Mouse (Mus musculus): ENCODE data around the gene Abcg8. TPM values are rescaled to one million over a fixed set of nuclear protein-coding genes. Genes with fewer than 3 reads are reported as not detected.

Abcg8 gene
- total RNA-seq, 2 experiments from 2014 or later, result not detected

GRCm38 (mm10) chr17:84698727-84699126, 22.6 kb downstream of the Abcg8 start:
- peak; percentile 84 for ATAC-seq (replicated peaks; ENCODE audit: low FRiP score, poor library complexity, severe bottlenecking)

- no peak for ATAC-seq (replicated peaks; ENCODE audit: low FRiP score, poor library complexity, severe bottlenecking)
These were observed 31.3 kb downstream of the Abcg8 start for GRCm38 (mm10) chr17:84707407-84707806.

- ATAC-seq (replicated peaks; ENCODE audit: low FRiP score, poor library complexity, severe bottlenecking), result no peak
These were observed 32.7 kb downstream of the Abcg8 start for GRCm38 (mm10) chr17:84708818-84709217.

DNA sequence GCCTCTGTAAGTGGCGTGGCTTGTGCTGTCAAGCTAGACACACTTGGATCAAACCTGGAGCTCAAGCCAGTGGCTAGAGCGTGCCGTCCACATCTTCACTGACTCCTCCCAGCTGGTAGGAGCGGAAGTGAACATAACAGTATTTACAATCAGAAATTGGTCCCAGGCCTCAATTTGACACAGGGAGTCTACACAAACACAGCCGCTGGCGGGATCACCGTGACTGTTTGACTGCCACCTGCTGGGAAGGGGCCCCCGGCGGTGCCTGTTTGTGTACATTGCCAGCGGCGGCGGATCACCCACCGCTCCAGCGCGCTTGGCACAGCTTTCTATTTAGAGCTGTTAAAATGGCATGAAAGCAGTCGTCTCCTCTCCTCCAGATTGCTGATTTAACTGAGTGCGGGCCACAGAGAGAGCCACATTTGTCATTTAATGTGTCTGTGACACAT, 33.3 kb downstream of the Abcg8 start:
- ATAC-seq (replicated peaks; ENCODE audit: low FRiP score, poor library complexity, severe bottlenecking), result no peak

DNA sequence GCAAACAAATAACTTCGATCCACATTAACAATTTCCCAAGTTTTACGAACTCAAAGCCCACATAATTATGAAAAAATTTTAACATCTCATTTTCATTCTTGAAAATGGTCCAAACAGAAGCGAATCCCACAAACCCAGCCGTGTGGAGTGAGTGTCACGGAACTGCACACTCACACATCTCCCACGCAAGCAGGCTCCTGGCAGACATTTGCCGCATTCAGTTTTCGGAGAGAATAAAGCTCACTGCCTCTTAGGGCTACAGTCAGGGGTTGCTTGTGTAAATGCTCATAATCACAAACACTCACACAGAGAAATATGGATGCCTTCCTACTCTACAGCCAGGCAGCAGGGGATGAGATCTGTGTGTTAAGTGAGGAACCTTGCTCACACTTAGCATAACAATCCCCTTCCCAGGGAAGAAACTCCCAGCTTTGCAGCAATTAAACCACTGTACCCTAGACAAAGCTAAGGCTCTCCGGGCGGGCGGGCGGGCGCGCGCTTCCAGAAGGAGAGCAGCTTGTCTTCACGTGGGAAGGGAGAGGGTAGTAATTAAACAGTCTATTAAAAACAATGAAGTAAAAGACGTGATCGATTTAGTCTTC, 37.6 kb downstream of the Abcg8 start:
- ATAC-seq (replicated peaks; ENCODE audit: low FRiP score, poor library complexity, severe bottlenecking), result no peak

- no peak for ATAC-seq (replicated peaks; ENCODE audit: low FRiP score, poor library complexity, severe bottlenecking)
These were observed 38.8 kb downstream of the Abcg8 start for GRCm38 (mm10) chr17:84714930-84715329.

GRCm38 (mm10) chr17:84716252-84716872, 40.3 kb downstream of the Abcg8 start:
- no peak for ATAC-seq (replicated peaks; ENCODE audit: low FRiP score, poor library complexity, severe bottlenecking)

GRCm38 (mm10) chr17:84717416-84717815, 41.3 kb downstream of the Abcg8 start:
- no peak for ATAC-seq (replicated peaks; ENCODE audit: low FRiP score, poor library complexity, severe bottlenecking)

DNA sequence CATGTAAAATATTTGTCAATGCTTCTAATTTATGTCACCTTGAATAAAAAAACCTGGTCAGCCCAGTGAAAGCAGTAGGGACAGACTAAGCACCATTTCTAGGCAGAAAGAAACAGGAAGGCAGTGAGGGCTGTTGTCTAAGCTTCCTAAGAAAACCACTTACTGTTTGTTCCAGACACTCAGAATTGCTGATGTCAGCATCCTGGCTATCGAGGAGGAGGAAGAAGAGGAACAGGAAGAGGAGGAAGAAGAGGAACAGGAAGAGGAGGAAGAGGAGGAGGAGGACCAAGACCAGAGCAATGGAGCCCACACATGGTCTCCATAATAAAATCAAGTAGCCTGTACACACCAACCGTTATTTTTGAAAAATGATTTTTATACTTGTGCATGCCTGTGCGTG, 43.0 kb downstream of the Abcg8 start:
- no peak for ATAC-seq (replicated peaks; ENCODE audit: low FRiP score, poor library complexity, severe bottlenecking)

GRCm38 (mm10) chr17:84724028-84724427, 47.9 kb downstream of the Abcg8 start:
- no peak for ATAC-seq (replicated peaks; ENCODE audit: low FRiP score, poor library complexity, severe bottlenecking)

GRCm38 (mm10) chr17:84725163-84725562, 49.1 kb downstream of the Abcg8 start:
- no peak for ATAC-seq (replicated peaks; ENCODE audit: low FRiP score, poor library complexity, severe bottlenecking)

DNA sequence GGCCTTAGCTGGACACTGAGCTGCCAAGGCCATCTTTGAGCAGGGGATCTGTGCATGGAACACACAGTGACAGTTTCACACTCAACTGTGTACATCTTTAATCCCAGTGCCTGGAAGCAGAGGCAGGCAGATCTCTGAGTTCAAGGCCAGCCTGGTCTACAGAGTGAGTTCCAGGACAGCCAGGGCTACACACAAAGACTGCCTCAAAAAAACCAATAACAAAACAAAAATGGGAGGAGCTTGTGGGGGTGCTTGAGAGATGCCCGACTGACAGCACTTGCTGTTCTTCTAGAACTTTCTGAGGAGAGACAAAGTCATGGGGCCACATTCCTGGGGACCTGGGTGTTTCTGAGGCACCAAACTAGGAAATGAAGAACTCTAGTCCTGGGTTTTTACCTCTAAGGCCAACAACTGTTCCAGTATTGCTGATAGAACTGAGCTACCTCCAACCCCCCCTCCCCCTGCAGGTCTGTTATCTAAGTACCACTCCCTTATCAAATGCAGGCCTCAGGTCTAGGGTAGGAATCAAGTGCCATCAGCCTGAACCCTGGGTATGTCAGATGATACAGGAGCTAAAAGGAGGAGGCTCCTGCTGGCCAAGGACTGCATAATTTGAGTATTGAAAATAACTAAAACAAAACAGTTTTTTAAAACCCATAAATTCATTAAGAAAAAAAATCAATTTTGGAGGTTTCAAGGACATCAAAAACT, 52.3 kb downstream of the Abcg8 start:
- ATAC-seq (replicated peaks; ENCODE audit: low FRiP score, poor library complexity, severe bottlenecking), result peak; percentile 82

- peak; percentile 33 for ATAC-seq (replicated peaks; ENCODE audit: low FRiP score, poor library complexity, severe bottlenecking)
These were observed 53.0 kb downstream of the Abcg8 start for GRCm38 (mm10) chr17:84729140-84729539.

DNA sequence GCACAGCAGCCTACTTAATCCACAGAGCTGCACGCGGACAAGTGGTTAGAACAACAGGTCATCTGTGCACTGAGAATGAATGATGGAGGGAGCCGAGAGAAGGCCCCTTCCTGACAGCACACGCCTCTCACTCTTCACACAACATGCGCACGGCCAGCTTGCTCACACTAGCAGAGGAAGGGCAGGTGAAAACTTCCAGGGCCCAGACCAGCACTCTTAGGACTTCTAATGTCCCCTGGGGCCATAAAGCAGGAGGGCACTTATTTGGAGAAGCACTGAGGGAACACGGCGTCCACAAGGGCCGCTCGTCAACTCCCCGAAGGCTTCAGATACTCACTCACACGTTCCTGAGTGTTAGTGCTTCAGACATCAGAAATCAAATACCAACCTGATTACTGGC, 55.3 kb downstream of the Abcg8 start:
- ATAC-seq (replicated peaks; ENCODE audit: low FRiP score, poor library complexity, severe bottlenecking), result no peak

- ATAC-seq (replicated peaks; ENCODE audit: low FRiP score, poor library complexity, severe bottlenecking), result peak; percentile 81
These were observed 56.5 kb downstream of the Abcg8 start for GRCm38 (mm10) chr17:84732612-84733011.

DNA sequence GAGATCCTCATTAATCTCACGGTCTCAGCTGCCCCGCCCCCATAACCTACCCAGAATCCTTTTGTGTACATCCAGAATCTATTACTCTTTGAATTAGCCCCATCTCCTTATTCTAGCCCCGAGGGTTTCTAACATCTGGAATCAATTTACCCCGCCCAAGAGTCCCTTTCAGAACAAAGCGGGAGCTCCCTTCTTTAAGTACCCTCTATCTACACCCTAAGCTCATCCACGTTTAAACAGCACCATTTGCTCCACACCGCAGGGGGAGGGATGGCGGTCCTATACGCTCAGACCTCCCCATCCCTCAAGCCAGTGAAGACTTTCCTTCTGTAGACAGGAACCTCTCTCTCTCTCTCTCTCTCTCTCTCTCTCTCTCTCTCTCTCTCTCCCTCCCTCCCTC, 60.6 kb downstream of the Abcg8 start:
- ATAC-seq (replicated peaks; ENCODE audit: low FRiP score, poor library complexity, severe bottlenecking), result no peak

- ATAC-seq (replicated peaks; ENCODE audit: low FRiP score, poor library complexity, severe bottlenecking), result no peak
These were observed 62.1 kb downstream of the Abcg8 start for GRCm38 (mm10) chr17:84738073-84738797.

DNA sequence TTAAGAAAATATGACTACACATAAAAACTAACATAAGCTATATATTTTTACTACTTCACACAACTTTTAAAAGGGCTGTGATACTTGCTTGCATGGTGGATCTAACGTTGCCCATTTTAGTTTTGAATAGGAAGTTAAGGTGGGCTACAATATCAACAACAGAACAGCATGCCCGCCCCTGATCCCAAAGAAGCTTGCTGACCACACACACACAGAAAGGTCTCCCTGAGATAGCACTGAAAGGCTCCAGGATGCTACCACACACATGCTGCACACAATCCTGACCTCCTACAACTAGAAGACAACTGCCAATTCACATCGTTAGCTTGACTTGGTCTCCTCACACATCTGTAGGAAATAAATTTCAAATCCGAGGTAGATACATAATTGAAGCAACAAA, 68.2 kb downstream of the Abcg8 start:
- no peak for ATAC-seq (replicated peaks; ENCODE audit: low FRiP score, poor library complexity, severe bottlenecking)

- no peak for ATAC-seq (replicated peaks; ENCODE audit: low FRiP score, poor library complexity, severe bottlenecking)
These were observed 68.9 kb downstream of the Abcg8 start for GRCm38 (mm10) chr17:84745001-84745400.

GRCm38 (mm10) chr17:84747212-84747611, 71.1 kb downstream of the Abcg8 start:
- ATAC-seq (replicated peaks; ENCODE audit: low FRiP score, poor library complexity, severe bottlenecking), result no peak

Data from erythroblast, adult 5-6 weeks (primary cell).